Mouse (Mus musculus) liver, adult 2 months (tissue): ENCODE results near the gene Tmem240. TPM values are rescaled to one million over a fixed set of nuclear protein-coding genes. Genes with fewer than 3 reads are reported as not detected.
"Not testable (repeated sequence)": the region's sequence is repeated elsewhere in the genome, so short reads cannot be mapped to it uniquely, and the experiment has no call there.

Experiments
- DNase-seq: peaks from one replicate; pipeline ENCODE4 v3.0.0-alpha.2; 2011; ENCODE audit warnings: low read depth, low spot score; ENCODE audit errors: extremely low read depth
- H3K27ac ChIP-seq: fragments of 200-500 bp; replicated peaks from 2 replicates; pipeline ENCODE4 v1.5.1; 2012; ENCODE audit warnings: low read depth, mild to moderate bottlenecking, control low read depth, inconsistent platforms, low read length; ENCODE audit not compliant: insufficient read depth
- H3K27me3 ChIP-seq: fragments of 200-500 bp; 2 replicates; pipeline ENCODE4 v1.6.1; 2012; ENCODE audit warnings: mild to moderate bottlenecking, moderate library complexity, low read length, inconsistent platforms; ENCODE audit not compliant: control insufficient read depth, insufficient read depth
- H3K36me3 ChIP-seq: fragments of 200-500 bp; 2 replicates; pipeline ENCODE4 v1.6.1; 2012; ENCODE audit warnings: low read length, inconsistent platforms; ENCODE audit not compliant: control insufficient read depth, insufficient read depth
- H3K4me1 ChIP-seq: fragments of 200-500 bp; 2 replicates; pipeline ENCODE4 v1.6.1; 2011; ENCODE audit warnings: low read length; ENCODE audit not compliant: control insufficient read depth, insufficient read depth
- H3K4me3 ChIP-seq: fragments of 200-500 bp; 2 replicates; pipeline ENCODE4 v1.5.1; 2011; ENCODE audit warnings: low read depth, mild to moderate bottlenecking, control low read depth, low read length, moderate library complexity; ENCODE audit not compliant: insufficient read depth
- H3K79me2 ChIP-seq: fragments of 200-500 bp; 2 replicates; pipeline ENCODE4 v1.6.1; 2012; ENCODE audit warnings: inconsistent platforms, mild to moderate bottlenecking, low read length, moderate library complexity; ENCODE audit not compliant: control insufficient read depth, insufficient read depth
- H3K9ac ChIP-seq: fragments of 200-500 bp; 2 replicates; pipeline ENCODE4 v1.6.1; 2012; ENCODE audit warnings: low read depth, mild to moderate bottlenecking, control low read depth, inconsistent platforms, low read length
- CTCF ChIP-seq: fragments of 200-500 bp; IDR thresholded peaks from 2 replicates; pipeline ENCODE4 v1.5.1; 2011; ENCODE audit warnings: low read depth, low read length, control low read depth
- POLR2A ChIP-seq: fragments of 200-500 bp; IDR thresholded peaks from 2 replicates; pipeline ENCODE4 v1.6.1; 2011; ENCODE audit warnings: low read length, control low read depth; ENCODE audit not compliant: insufficient read depth; ENCODE audit errors: extremely low read depth
- WGBS: fragments of 180-500 bp; shearing (Covaris S2); methylation state at CpG from one replicate; pipeline ENCODE4 v1.1.7; 2018; 5-methylcytosine and 5-hydroxymethylcytosine counted together
- polyA plus RNA-seq: library from polyadenylated mRNA; depleted of rRNA; stranded (reverse); fragments of >200 nt; gene quantifications from 2 replicates; pipeline ENCODE4 v1.2.3, GENCODE M21; 2012
- total RNA-seq: library from RNA; depleted of rRNA; stranded (reverse); fragments of >200 nt; gene quantifications from 2 replicates; pipeline ENCODE4 v1.2.3, GENCODE M21; 2014

Tmem240 gene
- total and polyA plus RNA-seq, 2 experiments = under 0.01 to 0.20 TPM

GRCm38 (mm10) chr4:155738262-155738661 lies 3.7 kb downstream of the Tmem240 start:
- Histone ChIP-seq H3K27ac (no peak overlapping the region), H3K9ac (no peak overlapping the region), H3K27me3 (no peaks in the 10 kb centered on the region), H3K4me3 (no peak overlapping the region), H3K36me3 (peaks cover 6% of the 10 kb centered on the region; the same call in 1 of the 2 replicates), H3K79me2 (no peaks in the 10 kb centered on the region), H3K4me1 (no peaks in the 10 kb centered on the region; the same call in 1 of the 2 replicates)
- no peak for TF ChIP-seq CTCF
- TF ChIP-seq POLR2A = no peak
- WGBS = 68% methylated on average over 8 of the region's 8 CpGs
- DNase-seq = no peak

- peaks cover 13% of the 10 kb centered on the region; the same call in 1 of the 2 replicates for H3K36me3 ChIP-seq
- H3K27me3 ChIP-seq = no peaks in the 10 kb centered on the region
- whole genome bisulfite sequencing = 83% methylated on average over 6 of the region's 6 CpGs
- H3K4me3 ChIP-seq = no peak overlapping the region
- TF ChIP-seq POLR2A = no peak
- TF ChIP-seq CTCF = no peak
- no peaks in the 10 kb centered on the region for H3K79me2 ChIP-seq
- no peak overlapping the region for H3K9ac ChIP-seq
- no peak overlapping the region for H3K27ac ChIP-seq
- DNase-seq = no peak
- H3K4me1 ChIP-seq = no peaks in the 10 kb centered on the region; the same call in 1 of the 2 replicates
These were observed 4.6 kb downstream of the Tmem240 start for GRCm38 (mm10) chr4:155739152-155739551.

GRCm38 (mm10) chr4:155739741-155740636 lies 5.4 kb downstream of the Tmem240 start:
- Histone ChIP-seq H3K4me1 (no peaks in the 10 kb centered on the region; the same call in 1 of the 2 replicates), H3K79me2 (no peaks in the 10 kb centered on the region), H3K36me3 (peaks cover 21% of the 10 kb centered on the region), H3K4me3 (no peak overlapping the region), H3K27me3 (no peaks in the 10 kb centered on the region), H3K27ac (no peak overlapping the region), H3K9ac (no peak overlapping the region)
- WGBS = 79% methylated on average over 37 of the region's 37 CpGs
- no peak for DNase-seq
- no peak for TF ChIP-seq POLR2A
- no peak for TF ChIP-seq CTCF

GRCm38 (mm10) chr4:155740681-155741080 lies 6.1 kb downstream of the Tmem240 start:
- not testable (repeated sequence) for H3K27me3 ChIP-seq, H3K4me3 ChIP-seq, DNase-seq, H3K27ac ChIP-seq, H3K79me2 ChIP-seq, H3K4me1 ChIP-seq, H3K9ac ChIP-seq
- peaks cover 24% of the 10 kb centered on the region for H3K36me3 ChIP-seq
- WGBS = 89% methylated on average over 10 of the region's 10 CpGs

- TF ChIP-seq CTCF = no peak
- no peak for TF ChIP-seq POLR2A
- Histone ChIP-seq H3K4me1 (no peaks in the 10 kb centered on the region), H3K27me3 (no peaks in the 10 kb centered on the region), H3K79me2 (no peaks in the 10 kb centered on the region), H3K4me3 (no peak overlapping the region), H3K9ac (no peak overlapping the region), H3K36me3 (peaks cover 32% of the 10 kb centered on the region), H3K27ac (no peak overlapping the region)
- no peak for DNase-seq
- WGBS = 95% methylated on average over 5 of the region's 5 CpGs
These were observed 8.1 kb downstream of the Tmem240 start for GRCm38 (mm10) chr4:155742684-155743083.

- DNase-seq = no peak
- no peaks in the 10 kb centered on the region for H3K79me2 ChIP-seq
- no peak overlapping the region for H3K27ac ChIP-seq
- no peak for TF ChIP-seq POLR2A
- TF ChIP-seq CTCF = no peak
- no peaks in the 10 kb centered on the region for H3K27me3 ChIP-seq
- WGBS = 93% methylated on average over 8 of the region's 8 CpGs
- H3K36me3 ChIP-seq = peaks cover 45% of the 10 kb centered on the region
- H3K4me3 ChIP-seq = no peak overlapping the region
- H3K4me1 ChIP-seq = no peaks in the 10 kb centered on the region
- no peak overlapping the region for H3K9ac ChIP-seq
These were observed 9.9 kb downstream of the Tmem240 start for GRCm38 (mm10) chr4:155744474-155744873.
